Mouse (Mus musculus): ENCODE measurements around the gene Tmem266. TPM values are rescaled to one million over a fixed set of nuclear protein-coding genes. Genes with fewer than 3 reads are reported as not detected.

Gene Tmem266
- polyA plus RNA-seq, 1 experiment, result not detected

- Histone ChIP-seq H3K4me3 (ENCODE audit: insufficient read depth, poor library complexity, severe bottlenecking) (no peak overlapping the region), H3ac (ENCODE audit: control insufficient read depth, insufficient read length, low read depth) (no peak overlapping the region), H3K27me3 (ENCODE audit: control insufficient read depth, insufficient read depth, insufficient read length) (peaks cover 12% of the 10 kb centered on the region), H3K36me3 (ENCODE audit: control insufficient read depth, insufficient read depth) (no peaks in the 10 kb centered on the region), H3K79me3 (ENCODE audit: low read depth) (no peaks in the 10 kb centered on the region), H3K79me2 (ENCODE audit: control insufficient read depth, insufficient read depth) (no peaks in the 10 kb centered on the region)
- TF ChIP-seq FOSL1 (IDR thresholded peaks at IDR 0.05; ENCODE audit: insufficient read depth, low read length, poor library complexity, severe bottlenecking) (no peak), CTCF (IDR thresholded peaks at IDR 0.05; ENCODE audit: control insufficient read depth, insufficient read depth, insufficient read length) (no peak), MYOD1 (IDR thresholded peaks at IDR 0.05; ENCODE audit: control insufficient read depth, insufficient read length, low read depth) (no peak), MAX (IDR thresholded peaks at IDR 0.05) (no peak)
These were observed 37.1 kb upstream of the Tmem266 start for GRCm38 (mm10) chr9:55289475-55290198.

DNA sequence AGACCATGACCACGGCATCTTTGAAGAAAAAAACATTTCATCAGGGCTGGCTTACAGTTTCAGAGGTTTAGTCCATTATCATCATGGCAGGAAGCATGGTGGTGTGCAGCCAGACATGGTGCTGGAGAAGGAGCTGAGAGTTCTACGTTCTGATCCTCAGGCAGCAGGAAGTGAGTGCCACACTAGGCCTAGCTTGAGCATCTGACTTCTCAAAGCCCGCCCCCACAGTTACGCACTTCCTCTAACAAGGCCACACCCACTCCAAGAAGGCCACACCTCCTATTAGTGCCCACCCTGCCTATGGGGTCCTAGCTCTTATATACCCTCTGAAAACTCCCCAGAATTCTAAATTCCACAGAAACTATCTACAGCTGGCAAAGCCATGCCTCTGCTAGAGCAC, 34.7 kb upstream of the Tmem266 start:
- Histone ChIP-seq H3K36me3 (ENCODE audit: control insufficient read depth, insufficient read depth) (no peaks in the 10 kb centered on the region), H3ac (ENCODE audit: control insufficient read depth, insufficient read length, low read depth) (no peak overlapping the region), H3K4me3 (ENCODE audit: insufficient read depth, poor library complexity, severe bottlenecking) (no peak overlapping the region), H3K79me2 (ENCODE audit: control insufficient read depth, insufficient read depth) (no peaks in the 10 kb centered on the region), H3K27me3 (ENCODE audit: control insufficient read depth, insufficient read depth, insufficient read length) (peaks cover 12% of the 10 kb centered on the region), H3K79me3 (ENCODE audit: low read depth) (no peaks in the 10 kb centered on the region)
- TF ChIP-seq MYOD1 (IDR thresholded peaks at IDR 0.05; ENCODE audit: control insufficient read depth, insufficient read length, low read depth) (no peak), USF1 (IDR thresholded peaks at IDR 0.05; ENCODE audit: low read depth) (no peak), CTCF (IDR thresholded peaks at IDR 0.05; ENCODE audit: control insufficient read depth, insufficient read depth, insufficient read length) (no peak), MAX (IDR thresholded peaks at IDR 0.05) (no peak)

DNA sequence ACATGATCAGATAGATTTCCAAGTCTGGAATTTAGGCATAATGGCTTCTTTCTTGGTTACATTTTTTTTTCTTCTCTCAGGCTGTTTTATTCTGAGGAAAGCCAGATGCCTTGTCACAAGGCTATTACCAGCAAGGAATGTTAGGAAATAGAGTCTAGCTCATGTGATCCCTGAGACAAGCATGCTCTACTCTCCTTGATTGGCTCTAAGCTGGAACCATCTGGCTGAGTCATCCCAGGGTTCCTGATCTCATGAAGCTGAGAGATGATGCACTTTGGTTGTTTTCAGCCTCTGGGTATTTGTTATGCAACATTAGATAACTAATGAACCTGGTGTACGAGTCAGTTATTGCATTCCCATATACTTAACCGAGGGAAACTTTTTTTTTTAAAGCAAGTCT, 30.5 kb upstream of the Tmem266 start:
- Histone ChIP-seq H3K36me3 (ENCODE audit: control insufficient read depth, insufficient read depth) (no peaks in the 10 kb centered on the region), H3ac (ENCODE audit: control insufficient read depth, insufficient read length, low read depth) (no peak overlapping the region), H3K4me3 (ENCODE audit: insufficient read depth, poor library complexity, severe bottlenecking) (no peak overlapping the region), H3K79me2 (ENCODE audit: control insufficient read depth, insufficient read depth) (no peaks in the 10 kb centered on the region), H3K79me3 (ENCODE audit: low read depth) (no peaks in the 10 kb centered on the region), H3K27me3 (ENCODE audit: control insufficient read depth, insufficient read depth, insufficient read length) (peaks cover 6% of the 10 kb centered on the region)
- no peak for TF ChIP-seq MYOG (IDR thresholded peaks at IDR 0.05; ENCODE audit: control insufficient read depth, extremely low read depth, insufficient read length)
- no peak for TF ChIP-seq CEBPB (IDR thresholded peaks at IDR 0.05; ENCODE audit: low read depth)

DNA sequence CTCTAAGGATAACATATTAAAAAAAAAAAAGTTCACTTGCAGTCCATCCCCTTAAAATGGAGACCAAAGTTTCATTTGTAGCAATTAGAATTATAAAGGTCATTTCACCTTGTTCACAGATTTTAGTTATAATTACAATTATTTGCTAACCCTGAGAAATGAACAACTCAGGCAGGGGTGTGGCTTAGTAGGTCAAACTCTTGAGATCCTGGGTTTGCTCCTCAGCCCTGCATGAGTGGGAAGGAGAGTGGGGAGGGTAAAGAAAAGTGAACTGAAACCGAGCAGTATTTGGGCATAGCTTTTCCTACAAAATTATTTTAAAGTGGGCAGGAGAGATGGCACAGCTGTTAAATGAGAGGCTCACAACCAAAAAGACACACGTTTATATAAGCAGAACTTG, 19.6 kb upstream of the Tmem266 start:
- H3K27me3 ChIP-seq (ENCODE audit: control insufficient read depth, insufficient read depth, insufficient read length), result peaks cover 3% of the 10 kb centered on the region
- no peaks in the 10 kb centered on the region for H3K79me3 ChIP-seq (ENCODE audit: low read depth)
- no peak for TF ChIP-seq CTCF (IDR thresholded peaks at IDR 0.05; ENCODE audit: control insufficient read depth, insufficient read depth, insufficient read length)
- TF ChIP-seq MYOD1 (IDR thresholded peaks at IDR 0.05; ENCODE audit: control insufficient read depth, insufficient read length, low read depth), result no peak
- TF ChIP-seq CEBPB (IDR thresholded peaks at IDR 0.05; ENCODE audit: low read depth), result no peak
- TF ChIP-seq FOSL1 (IDR thresholded peaks at IDR 0.05; ENCODE audit: insufficient read depth, low read length, poor library complexity, severe bottlenecking), result no peak
- TF ChIP-seq USF1 (IDR thresholded peaks at IDR 0.05; ENCODE audit: low read depth), result no peak
- no peak for TF ChIP-seq MAX (IDR thresholded peaks at IDR 0.05)
- TF ChIP-seq MYOG (IDR thresholded peaks at IDR 0.05; ENCODE audit: control insufficient read depth, extremely low read depth, insufficient read length), result no peak

DNA sequence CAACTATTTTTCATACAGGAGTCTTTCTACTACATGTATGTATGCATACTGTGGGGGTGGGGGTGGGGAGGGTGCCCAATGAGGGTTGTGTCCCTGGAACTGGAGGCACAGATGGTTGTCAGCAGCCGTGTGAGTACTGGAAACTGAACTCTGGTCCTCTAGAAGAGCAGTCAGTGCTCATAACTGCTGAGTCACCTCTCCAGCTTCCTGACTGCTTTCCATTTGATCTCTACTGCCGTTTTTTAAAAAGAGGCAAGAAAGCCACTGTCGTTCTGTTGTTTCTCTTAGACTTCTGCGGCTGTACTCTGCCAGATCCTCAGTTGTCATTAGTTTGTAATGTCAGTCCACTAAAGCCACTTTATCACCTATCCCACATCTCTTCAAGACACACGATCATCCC, 19.2 kb upstream of the Tmem266 start:
- TF ChIP-seq MYOG (IDR thresholded peaks at IDR 0.05; ENCODE audit: control insufficient read depth, extremely low read depth, insufficient read length) (no peak), CTCF (IDR thresholded peaks at IDR 0.05; ENCODE audit: control insufficient read depth, insufficient read depth, insufficient read length) (no peak), USF1 (IDR thresholded peaks at IDR 0.05; ENCODE audit: low read depth) (no peak), FOSL1 (IDR thresholded peaks at IDR 0.05; ENCODE audit: insufficient read depth, low read length, poor library complexity, severe bottlenecking) (no peak), CEBPB (IDR thresholded peaks at IDR 0.05; ENCODE audit: low read depth) (no peak), MYOD1 (IDR thresholded peaks at IDR 0.05; ENCODE audit: control insufficient read depth, insufficient read length, low read depth) (no peak), MAX (IDR thresholded peaks at IDR 0.05) (no peak)
- H3K79me2 ChIP-seq (ENCODE audit: control insufficient read depth, insufficient read depth), result no peaks in the 10 kb centered on the region
- no peaks in the 10 kb centered on the region for H3K36me3 ChIP-seq (ENCODE audit: control insufficient read depth, insufficient read depth)
- no peaks in the 10 kb centered on the region for H3K79me3 ChIP-seq (ENCODE audit: low read depth)
- H3ac ChIP-seq (ENCODE audit: control insufficient read depth, insufficient read length, low read depth), result no peak overlapping the region
- no peak overlapping the region for H3K4me3 ChIP-seq (ENCODE audit: insufficient read depth, poor library complexity, severe bottlenecking)
- H3K27me3 ChIP-seq (ENCODE audit: control insufficient read depth, insufficient read depth, insufficient read length), result peaks cover 3% of the 10 kb centered on the region

More for the DNA sequence above, 19.6 kb upstream of the Tmem266 start:
- no peaks in the 10 kb centered on the region for H3K79me2 ChIP-seq (ENCODE audit: control insufficient read depth, insufficient read depth)
- H3ac ChIP-seq (ENCODE audit: control insufficient read depth, insufficient read length, low read depth), result no peak overlapping the region
- H3K4me3 ChIP-seq (ENCODE audit: insufficient read depth, poor library complexity, severe bottlenecking), result no peak overlapping the region
- H3K36me3 ChIP-seq (ENCODE audit: control insufficient read depth, insufficient read depth), result no peaks in the 10 kb centered on the region

GRCm38 (mm10) chr9:55308455-55308854, 18.3 kb upstream of the Tmem266 start:
- TF ChIP-seq MYOG (IDR thresholded peaks at IDR 0.05; ENCODE audit: control insufficient read depth, extremely low read depth, insufficient read length) (no peak), CTCF (IDR thresholded peaks at IDR 0.05; ENCODE audit: control insufficient read depth, insufficient read depth, insufficient read length) (no peak), FOSL1 (IDR thresholded peaks at IDR 0.05; ENCODE audit: insufficient read depth, low read length, poor library complexity, severe bottlenecking) (no peak), MAX (IDR thresholded peaks at IDR 0.05) (no peak), USF1 (IDR thresholded peaks at IDR 0.05; ENCODE audit: low read depth) (no peak), CEBPB (IDR thresholded peaks at IDR 0.05; ENCODE audit: low read depth) (no peak), MYOD1 (IDR thresholded peaks at IDR 0.05; ENCODE audit: control insufficient read depth, insufficient read length, low read depth) (no peak)
- H3K79me2 ChIP-seq (ENCODE audit: control insufficient read depth, insufficient read depth), result no peaks in the 10 kb centered on the region
- H3K36me3 ChIP-seq (ENCODE audit: control insufficient read depth, insufficient read depth), result no peaks in the 10 kb centered on the region
- no peak overlapping the region for H3K4me3 ChIP-seq (ENCODE audit: insufficient read depth, poor library complexity, severe bottlenecking)
- no peaks in the 10 kb centered on the region for H3K79me3 ChIP-seq (ENCODE audit: low read depth)
- H3K27me3 ChIP-seq (ENCODE audit: control insufficient read depth, insufficient read depth, insufficient read length), result peaks cover 5% of the 10 kb centered on the region
- H3ac ChIP-seq (ENCODE audit: control insufficient read depth, insufficient read length, low read depth), result no peak overlapping the region

Measured in C2C12 (cell line).